Mouse (Mus musculus): ENCODE data around the gene Asb11. TPM values are rescaled to one million over a fixed set of nuclear protein-coding genes. Genes with fewer than 3 reads are reported as not detected.

Gene Asb11
- not detected in 2 replicates for polyA plus RNA-seq (2015; fragmentation: Nextera tagmentation; extraction: Ambion mirVana)

- H3K27me3 ChIP-seq, result no peaks in the 10 kb centered on the region
- 80% methylated on average over 8 of the region's 8 CpGs for WGBS
- no peak within 1 kb of the TSS for H3K4me3 ChIP-seq
- no peak within 1 kb of the TSS for H3K9ac ChIP-seq
- no peak within 1 kb of the TSS for H3K27ac ChIP-seq (replicated peaks)
- no peak for ATAC-seq (ENCODE audit: low FRiP score, low read depth)
- no peaks in the 10 kb centered on the region for H3K9me3 ChIP-seq
- H3K4me2 ChIP-seq, result no peak within 1 kb of the TSS
- H3K4me1 ChIP-seq (replicated peaks), result no peaks in the 10 kb centered on the region
- no peaks in the 10 kb centered on the region for H3K36me3 ChIP-seq
Measured at GRCm38 (mm10) chrX:164436709-164437108, at the start of gene Asb11. Gene Asb11 (plus strand): TSS chrX:164436994.

- no peak for ATAC-seq (ENCODE audit: low FRiP score, low read depth)
- no peaks in the 10 kb centered on the region for H3K9me3 ChIP-seq
- H3K4me1 ChIP-seq (replicated peaks), result no peaks in the 10 kb centered on the region
- H3K4me3 ChIP-seq, result no peak overlapping the region
- H3K27ac ChIP-seq (replicated peaks), result no peak overlapping the region
- H3K4me2 ChIP-seq, result no peak overlapping the region
- no peaks in the 10 kb centered on the region for H3K27me3 ChIP-seq
- H3K36me3 ChIP-seq, result no peaks in the 10 kb centered on the region
- H3K9ac ChIP-seq, result no peak overlapping the region
- WGBS, result 80% methylated on average over 4 of the region's 4 CpGs
Measured at GRCm38 (mm10) chrX:164394091-164394490, 42.7 kb upstream of the Asb11 start.

- H3K27me3 ChIP-seq, result no peaks in the 10 kb centered on the region
- H3K9me3 ChIP-seq, result no peaks in the 10 kb centered on the region
- WGBS, result 59% methylated on average over 3 of the region's 3 CpGs
- H3K9ac ChIP-seq, result no peak overlapping the region
- no peak overlapping the region for H3K27ac ChIP-seq (replicated peaks)
- no peaks in the 10 kb centered on the region for H3K36me3 ChIP-seq
- no peaks in the 10 kb centered on the region for H3K4me1 ChIP-seq (replicated peaks)
- H3K4me2 ChIP-seq, result no peak overlapping the region
- ATAC-seq (ENCODE audit: low FRiP score, low read depth), result peak; percentile 54; the same call in 1 of the 2 replicates
- no peak overlapping the region for H3K4me3 ChIP-seq
Measured at GRCm38 (mm10) chrX:164398456-164398855, 38.3 kb upstream of the Asb11 start.

GRCm38 (mm10) chrX:164405080-164405649 is 31.6 kb upstream of the Asb11 start:
- Histone ChIP-seq H3K9ac (no peak overlapping the region), H3K36me3 (no peaks in the 10 kb centered on the region), H3K4me1 (replicated peaks) (no peaks in the 10 kb centered on the region), H3K4me2 (no peak overlapping the region), H3K4me3 (no peak overlapping the region), H3K27me3 (no peaks in the 10 kb centered on the region), H3K27ac (replicated peaks) (no peak overlapping the region), H3K9me3 (no peaks in the 10 kb centered on the region)
- no peak for ATAC-seq (ENCODE audit: low FRiP score, low read depth)

- Histone ChIP-seq H3K36me3 (no peaks in the 10 kb centered on the region), H3K27ac (replicated peaks) (no peak overlapping the region), H3K27me3 (no peaks in the 10 kb centered on the region), H3K4me2 (no peak overlapping the region), H3K4me3 (no peak overlapping the region), H3K9me3 (no peaks in the 10 kb centered on the region), H3K9ac (no peak overlapping the region), H3K4me1 (replicated peaks) (no peaks in the 10 kb centered on the region)
- WGBS, result 82% methylated on average over 9 of the region's 9 CpGs
- ATAC-seq (ENCODE audit: low FRiP score, low read depth), result no peak
Measured at GRCm38 (mm10) chrX:164406133-164407022, 30.4 kb upstream of the Asb11 start.

GRCm38 (mm10) chrX:164408301-164408927 is 28.4 kb upstream of the Asb11 start:
- 77% methylated on average over 3 of the region's 3 CpGs for WGBS

GRCm38 (mm10) chrX:164410562-164410961 is 26.2 kb upstream of the Asb11 start:
- ATAC-seq (ENCODE audit: low FRiP score, low read depth), result no peak
- Histone ChIP-seq H3K9ac (no peak overlapping the region), H3K27me3 (no peaks in the 10 kb centered on the region), H3K36me3 (no peaks in the 10 kb centered on the region), H3K4me1 (replicated peaks) (no peaks in the 10 kb centered on the region), H3K9me3 (no peaks in the 10 kb centered on the region), H3K4me2 (no peak overlapping the region), H3K27ac (replicated peaks) (no peak overlapping the region), H3K4me3 (no peak overlapping the region)
- 88% methylated on average over 1 of the region's 1 CpGs for WGBS

More at GRCm38 (mm10) chrX:164408301-164408927, 28.4 kb upstream of the Asb11 start:
- H3K9ac ChIP-seq, result no peak overlapping the region
- no peaks in the 10 kb centered on the region for H3K9me3 ChIP-seq
- no peak overlapping the region for H3K27ac ChIP-seq (replicated peaks)
- H3K27me3 ChIP-seq, result no peaks in the 10 kb centered on the region
- no peak for ATAC-seq (ENCODE audit: low FRiP score, low read depth)
- no peak overlapping the region for H3K4me2 ChIP-seq
- H3K36me3 ChIP-seq, result no peaks in the 10 kb centered on the region
- no peaks in the 10 kb centered on the region for H3K4me1 ChIP-seq (replicated peaks)
- H3K4me3 ChIP-seq, result no peak overlapping the region

GRCm38 (mm10) chrX:164416803-164417202 is 20.0 kb upstream of the Asb11 start:
- no peak overlapping the region for H3K4me2 ChIP-seq
- H3K9me3 ChIP-seq, result no peaks in the 10 kb centered on the region
- H3K27ac ChIP-seq (replicated peaks), result no peak overlapping the region
- no peak overlapping the region for H3K4me3 ChIP-seq
- no peaks in the 10 kb centered on the region for H3K36me3 ChIP-seq
- H3K4me1 ChIP-seq (replicated peaks), result 0 out of 2 replicates have a peak, but pooled peaks cover 7% of the 10 kb centered on the region
- no peak overlapping the region for H3K9ac ChIP-seq
- ATAC-seq (ENCODE audit: low FRiP score, low read depth), result no peak
- 83% methylated on average over 2 of the region's 2 CpGs for WGBS
- no peaks in the 10 kb centered on the region for H3K27me3 ChIP-seq

GRCm38 (mm10) chrX:164418008-164418407 is 18.8 kb upstream of the Asb11 start:
- Histone ChIP-seq H3K36me3 (no peaks in the 10 kb centered on the region), H3K4me2 (no peak overlapping the region), H3K4me1 (replicated peaks) (0 out of 2 replicates have a peak, but pooled peaks cover 7% of the 10 kb centered on the region), H3K27ac (replicated peaks) (no peak overlapping the region), H3K9me3 (no peaks in the 10 kb centered on the region), H3K4me3 (no peak overlapping the region), H3K27me3 (no peaks in the 10 kb centered on the region), H3K9ac (no peak overlapping the region)
- no peak for ATAC-seq (ENCODE audit: low FRiP score, low read depth)

- Histone ChIP-seq H3K4me1 (replicated peaks) (0 out of 2 replicates have a peak, but pooled peaks cover 7% of the 10 kb centered on the region), H3K27me3 (no peaks in the 10 kb centered on the region), H3K4me3 (peak within 1 kb of the TSS; percentile 60), H3K27ac (replicated peaks) (peak within 1 kb of the TSS; percentile 71), H3K4me2 (peak within 1 kb of the TSS; percentile 63), H3K9me3 (no peaks in the 10 kb centered on the region), H3K9ac (peak within 1 kb of the TSS; percentile 54), H3K36me3 (no peaks in the 10 kb centered on the region)
- 21% methylated on average over 40 of the region's 40 CpGs for WGBS
- ATAC-seq (ENCODE audit: low FRiP score, low read depth), result peak; percentile 100
Measured at GRCm38 (mm10) chrX:164419471-164419939, 17.3 kb upstream of the Asb11 start, which contains the start of gene Piga. Gene Piga (plus strand): TSS chrX:164419787.

GRCm38 (mm10) chrX:164419955-164420354 is 16.8 kb upstream of the Asb11 start:
- Histone ChIP-seq H3K4me3 (peak overlapping the region; percentile 60), H3K27me3 (no peaks in the 10 kb centered on the region), H3K9me3 (no peaks in the 10 kb centered on the region), H3K9ac (peak overlapping the region; percentile 54), H3K27ac (replicated peaks) (peak overlapping the region; percentile 71), H3K4me1 (replicated peaks) (0 out of 2 replicates have a peak, but pooled peaks cover 7% of the 10 kb centered on the region), H3K36me3 (no peaks in the 10 kb centered on the region), H3K4me2 (peak overlapping the region; percentile 63)
- WGBS, result 26% methylated on average over 13 of the region's 13 CpGs
- ATAC-seq (ENCODE audit: low FRiP score, low read depth), result no peak

GRCm38 (mm10) chrX:164420518-164420917 is 16.3 kb upstream of the Asb11 start:
- Histone ChIP-seq H3K9ac (peak overlapping the region; percentile 54; the same call in 1 of the 2 replicates), H3K9me3 (no peaks in the 10 kb centered on the region), H3K4me3 (peak overlapping the region; percentile 60), H3K36me3 (no peaks in the 10 kb centered on the region), H3K4me2 (peak overlapping the region; percentile 63), H3K27ac (replicated peaks) (no peak overlapping the region), H3K4me1 (replicated peaks) (0 out of 2 replicates have a peak, but pooled peaks cover 7% of the 10 kb centered on the region), H3K27me3 (no peaks in the 10 kb centered on the region)
- ATAC-seq (ENCODE audit: low FRiP score, low read depth), result no peak
- 57% methylated on average over 3 of the region's 3 CpGs for WGBS

Measured in hindbrain, embryonic 15.5 days (tissue).